Mouse (Mus musculus) heart, embryonic 16.5 days (tissue): ENCODE results near the gene Olfr560. TPM values are rescaled to one million over a fixed set of nuclear protein-coding genes. Genes with fewer than 3 reads are reported as not detected.

Source experiments
- polyA plus RNA-seq: library from polyadenylated mRNA; unstranded; fragments of >200 nt; fragmentation: Nextera tagmentation; extraction: Ambion mirVana; gene quantifications from 2 replicates; pipeline ENCODE4 v1.2.1, GENCODE M21; 2015

The Olfr560 gene
- polyA plus RNA-seq, 1 experiment from 2014 or later, result 0.07 TPM

Other genes starting within 250 kb of the Olfr560 start
- not detected in 2 replicates for gene Olfr547, start 224.6 kb downstream of the Olfr560 start, polyA plus RNA-seq
- gene Olfr548-ps1, start 218.5 kb downstream of the Olfr560 start, polyA plus RNA-seq, result not detected in 2 replicates
- gene Olfr549, start 209.5 kb downstream of the Olfr560 start, polyA plus RNA-seq, result not detected in 2 replicates
- gene Trim21, start 193.9 kb downstream of the Olfr560 start, polyA plus RNA-seq, result 0.80 and 0.82 TPM in 2 replicates
- not detected in 2 replicates for gene Olfr550, start 187.9 kb downstream of the Olfr560 start, polyA plus RNA-seq
- not detected in 2 replicates for gene Olfr551, start 167.5 kb downstream of the Olfr560 start, polyA plus RNA-seq
- gene Olfr552, start 161.6 kb downstream of the Olfr560 start, polyA plus RNA-seq, result not detected in 2 replicates
- not detected in 2 replicates for gene Olfr553, start 141.1 kb downstream of the Olfr560 start, polyA plus RNA-seq
- not detected in 2 replicates for gene Olfr554, start 120.9 kb downstream of the Olfr560 start, polyA plus RNA-seq
- gene Olfr555, start 100.5 kb downstream of the Olfr560 start, polyA plus RNA-seq, result not detected in 2 replicates
- gene Olfr556, start 94.5 kb downstream of the Olfr560 start, polyA plus RNA-seq, result not detected in 2 replicates
- 12.3 and 12.4 TPM in 2 replicates for gene Trim68, start 72.0 kb downstream of the Olfr560 start, polyA plus RNA-seq
- gene Olfr557, start 63.5 kb downstream of the Olfr560 start, polyA plus RNA-seq, result not detected in 2 replicates
- gene Olfr558, start 57.2 kb downstream of the Olfr560 start, polyA plus RNA-seq, result 1.3 and 1.5 TPM in 2 replicates
- not detected in 2 replicates for gene Olfr33, start 40.3 kb downstream of the Olfr560 start, polyA plus RNA-seq
- gene Olfr559, start 31.9 kb downstream of the Olfr560 start, polyA plus RNA-seq, result not detected in 2 replicates
- gene Olfr78, start 105 bp upstream of the Olfr560 start, polyA plus RNA-seq, result 0.14 and 0.39 TPM in 2 replicates
- not detected in 2 replicates for gene Olfr561, start 11.9 kb upstream of the Olfr560 start, polyA plus RNA-seq
- not detected in 2 replicates for gene Olfr564, start 44.1 kb upstream of the Olfr560 start, polyA plus RNA-seq
- gene Olfr566, start 99.4 kb upstream of the Olfr560 start, polyA plus RNA-seq, result not detected in 2 replicates
- not detected in 2 replicates for gene Olfr568, start 117.8 kb upstream of the Olfr560 start, polyA plus RNA-seq
- not detected in 2 replicates for gene Olfr569, start 131.5 kb upstream of the Olfr560 start, polyA plus RNA-seq
- gene Olfr570, start 135.2 kb upstream of the Olfr560 start, polyA plus RNA-seq, result not detected in 2 replicates
- gene Olfr571, start 158.2 kb upstream of the Olfr560 start, polyA plus RNA-seq, result not detected in 2 replicates
- gene Olfr572, start 165.0 kb upstream of the Olfr560 start, polyA plus RNA-seq, result not detected in 2 replicates
- gene Olfr573-ps1, start 183.2 kb upstream of the Olfr560 start, polyA plus RNA-seq, result not detected in 2 replicates
- gene Olfr574, start 189.1 kb upstream of the Olfr560 start, polyA plus RNA-seq, result not detected in 2 replicates
- gene Olfr575, start 199.4 kb upstream of the Olfr560 start, polyA plus RNA-seq, result not detected in 2 replicates
- not detected in 2 replicates for gene Olfr576, start 203.3 kb upstream of the Olfr560 start, polyA plus RNA-seq
- gene Olfr577, start 216.6 kb upstream of the Olfr560 start, polyA plus RNA-seq, result not detected in 2 replicates
- gene Olfr578, start 230.0 kb upstream of the Olfr560 start, polyA plus RNA-seq, result not detected in 2 replicates